Mouse (Mus musculus) heart, adult 2 months (tissue): ENCODE data around the gene Mgat5. TPM values are rescaled to one million over a fixed set of nuclear protein-coding genes. Genes with fewer than 3 reads are reported as not detected.

ENCODE experiments used
- DNase-seq, 2 experiments: peaks; one replicate each; pipeline ENCODE4 v3.0.0; 2021
- H3K27ac ChIP-seq: fragments of 200-600 bp; 2 replicates; pipeline ENCODE4 v1.8.1; 2022
- H3K27me3 ChIP-seq: fragments of 200-500 bp; 2 replicates; pipeline ENCODE4 v1.6.1; 2012; ENCODE audit warnings: mild to moderate bottlenecking, low read length, inconsistent platforms, mixed read lengths; ENCODE audit not compliant: control insufficient read depth, insufficient read depth
- H3K36me3 ChIP-seq: fragments of 200-500 bp; 2 replicates; pipeline ENCODE4 v1.6.1; 2012; ENCODE audit warnings: low read length, inconsistent platforms; ENCODE audit not compliant: control insufficient read depth, insufficient read depth
- H3K4me1 ChIP-seq: fragments of 200-500 bp; 2 replicates; pipeline ENCODE4 v1.6.1; 2011; ENCODE audit warnings: low read length; ENCODE audit not compliant: control insufficient read depth, insufficient read depth
- H3K4me3 ChIP-seq: fragments of 200-600 bp; 2 replicates; pipeline ENCODE4 v1.8.1; 2022
- H3K79me2 ChIP-seq: fragments of 200-500 bp; replicated peaks from 2 replicates; pipeline ENCODE4 v1.6.1; 2012; ENCODE audit warnings: mild to moderate bottlenecking, inconsistent platforms, low read length, moderate library complexity, mixed read lengths; ENCODE audit not compliant: control insufficient read depth, insufficient read depth
- H3K9ac ChIP-seq: fragments of 200-500 bp; 2 replicates; pipeline ENCODE4 v1.6.1; 2012; ENCODE audit warnings: low read depth, mild to moderate bottlenecking, control low read depth, inconsistent platforms, low read length, mixed read lengths
- CTCF ChIP-seq: fragments of 200-600 bp; IDR thresholded peaks from 2 replicates; pipeline ENCODE4 v1.8.1; 2022; ENCODE audit warnings: antibody characterized with exemption, mild to moderate bottlenecking, moderate library complexity
- EP300 ChIP-seq: fragments of 200-500 bp; IDR thresholded peaks from 2 replicates; pipeline ENCODE4 v1.6.1; 2011; ENCODE audit warnings: low read depth, low read length, control low read depth; ENCODE audit not compliant: insufficient read depth
- POLR2A ChIP-seq: fragments of 200-500 bp; IDR thresholded peaks from 2 replicates; pipeline ENCODE4 v1.6.1; 2011; ENCODE audit warnings: mild to moderate bottlenecking, low read depth, low read length, control low read depth; ENCODE audit not compliant: insufficient read depth
- WGBS: fragments of 180-500 bp; shearing (Covaris S2); methylation state at CpG from one replicate; pipeline ENCODE4 v1.1.7; 2018; 5-methylcytosine and 5-hydroxymethylcytosine counted together
- intact Hi-C: fragments of 180-260 bp; cut with DNase I; formaldehyde crosslinking; loops from one replicate; pipeline ENCODE4 v1.15.1; 2025
- polyA plus RNA-seq: library from polyadenylated mRNA; depleted of rRNA; stranded (reverse); fragments of >200 nt; gene quantifications from 2 replicates; pipeline ENCODE4 v1.2.3, GENCODE M21; 2012
- total RNA-seq, 2 experiments: library from RNA; stranded (reverse); gene quantifications; 2 replicates each; pipeline ENCODE4 v1.2.3; 2021

Gene Mgat5
- total and polyA plus RNA-seq, 3 experiments: 5.6 to 16.7 (median 13.6) TPM

DNA sequence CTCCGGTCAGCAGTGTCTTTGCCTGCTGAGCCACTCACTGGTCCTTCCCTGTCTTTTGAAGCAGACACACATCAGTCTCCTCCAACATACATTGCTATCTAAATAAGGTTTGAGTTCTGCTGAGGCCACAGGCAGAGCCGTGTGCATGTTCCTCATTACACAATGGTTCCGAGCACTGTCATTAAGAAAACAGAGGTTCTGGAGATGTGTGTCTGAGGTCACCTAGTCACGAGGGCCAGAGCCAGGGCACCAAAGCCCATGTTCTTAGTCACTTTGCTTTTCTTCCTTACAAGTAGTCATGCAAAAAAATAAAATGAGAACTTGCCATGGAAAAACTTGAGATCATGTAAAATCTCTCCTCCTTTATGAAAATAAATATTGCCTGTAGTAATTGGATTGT, 14.3 kb downstream of the Mgat5 start:
- H3K36me3 ChIP-seq: no peaks in the 10 kb centered on the region
- H3K79me2 ChIP-seq: no peaks in the 10 kb centered on the region; the same call in none of the 2 replicates
- H3K4me3 ChIP-seq: no peak overlapping the region
- no peak overlapping the region for H3K27ac ChIP-seq
- intact Hi-C loops: no loop called here
- 69% methylated on average over 4 of the region's 4 CpGs for WGBS
- no peak overlapping the region for H3K9ac ChIP-seq
- DNase-seq: no peak
- no peaks in the 10 kb centered on the region for H3K27me3 ChIP-seq
- no peaks in the 10 kb centered on the region; the same call in none of the 2 replicates for H3K4me1 ChIP-seq
- TF ChIP-seq EP300 (no peak), CTCF (no peak), POLR2A (no peak)

DNA sequence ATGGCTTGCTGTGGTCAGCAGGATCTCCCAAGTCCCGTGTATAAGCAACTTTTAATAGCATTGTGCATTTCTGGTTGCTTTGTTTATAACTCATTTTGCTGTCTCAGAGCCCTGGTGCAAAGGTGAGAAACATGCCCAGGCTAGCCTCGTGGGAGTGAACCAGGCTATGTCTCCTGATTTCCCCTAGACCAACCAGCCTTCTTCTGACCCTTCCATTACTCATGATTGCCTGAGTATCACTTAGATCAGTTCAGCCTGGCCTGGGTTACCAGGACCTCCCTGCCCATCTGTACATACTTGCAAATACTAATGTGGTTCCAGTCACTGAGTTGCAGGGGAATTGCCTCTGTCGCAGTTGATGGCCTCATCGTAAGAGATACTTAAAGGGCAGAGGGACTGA, 14.8 kb downstream of the Mgat5 start:
- Histone ChIP-seq H3K27ac (no peak overlapping the region), H3K9ac (no peak overlapping the region), H3K79me2 (no peaks in the 10 kb centered on the region; the same call in none of the 2 replicates), H3K36me3 (no peaks in the 10 kb centered on the region), H3K4me3 (no peak overlapping the region), H3K4me1 (peaks cover under 1% of the 10 kb centered on the region), H3K27me3 (no peaks in the 10 kb centered on the region)
- WGBS: 86% methylated on average over 4 of the region's 4 CpGs
- intact Hi-C loops: no loop called here
- DNase-seq: no peak
- TF ChIP-seq POLR2A: no peak
- no peak for TF ChIP-seq CTCF
- no peak for TF ChIP-seq EP300

DNA sequence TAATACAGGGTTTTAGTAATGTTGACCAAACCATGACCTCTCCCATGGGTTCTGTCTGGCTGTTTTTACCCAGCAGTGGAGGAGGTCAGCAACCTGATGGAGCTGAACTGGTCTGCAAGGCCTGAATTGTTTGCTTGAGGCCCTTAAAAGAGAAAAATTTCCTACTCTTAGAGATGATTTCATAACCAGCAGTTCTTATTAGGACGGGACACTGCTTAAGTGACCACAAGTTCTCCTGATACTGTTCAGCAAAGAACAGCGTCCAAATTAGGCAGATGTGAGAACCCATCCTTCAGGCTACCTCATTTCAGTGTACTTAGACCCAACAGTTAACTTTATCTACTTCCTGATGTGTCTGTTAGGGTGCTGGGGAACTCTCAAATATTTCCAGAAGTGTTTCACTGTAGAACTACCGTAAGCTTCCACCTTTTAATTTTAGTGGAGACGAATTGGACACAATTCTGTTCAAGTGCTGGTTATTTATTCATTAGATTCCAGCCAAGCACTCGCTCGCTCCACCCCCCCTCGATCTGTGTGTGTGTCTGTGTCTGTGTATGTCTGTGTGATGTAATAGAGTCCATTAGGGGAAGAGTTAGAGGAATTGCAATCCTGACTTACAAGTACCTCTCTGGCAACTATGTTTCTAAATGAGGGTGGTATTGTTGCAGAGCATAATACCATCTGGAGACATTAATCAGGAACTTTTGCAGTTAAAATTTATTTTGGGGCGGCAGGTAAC, 17.4 kb downstream of the Mgat5 start:
- DNase-seq: no peak
- Histone ChIP-seq H3K27ac (no peak overlapping the region), H3K79me2 (0 out of 2 replicates have a peak, but pooled peaks cover 2% of the 10 kb centered on the region), H3K9ac (no peak overlapping the region), H3K27me3 (no peaks in the 10 kb centered on the region), H3K36me3 (no peaks in the 10 kb centered on the region), H3K4me1 (peaks cover 3% of the 10 kb centered on the region; the same call in 1 of the 2 replicates), H3K4me3 (no peak overlapping the region)
- 84% methylated on average over 8 of the region's 8 CpGs for WGBS
- intact Hi-C loops: no loop called here
- TF ChIP-seq POLR2A (no peak), CTCF (no peak), EP300 (no peak)

DNA sequence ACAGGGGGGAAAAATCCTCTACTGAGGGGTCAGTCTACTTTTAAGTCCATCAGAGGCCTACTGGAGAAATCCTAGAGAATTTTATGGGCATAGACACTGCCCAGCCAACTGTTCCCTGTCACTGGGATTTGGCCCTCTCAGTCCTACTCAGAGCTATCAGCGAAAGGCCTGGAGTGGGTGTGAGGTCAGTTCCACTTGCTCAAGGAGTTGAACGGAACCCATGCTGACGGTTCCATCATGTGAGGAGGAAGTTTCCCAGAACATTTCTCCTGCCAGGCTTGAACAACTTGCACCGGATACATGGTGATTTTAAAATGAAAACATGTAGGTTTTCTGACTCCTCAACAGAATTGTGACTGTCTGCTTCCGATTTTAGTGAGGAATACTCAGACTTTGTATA, 20.2 kb downstream of the Mgat5 start:
- no peaks in the 10 kb centered on the region for H3K36me3 ChIP-seq

DNA sequence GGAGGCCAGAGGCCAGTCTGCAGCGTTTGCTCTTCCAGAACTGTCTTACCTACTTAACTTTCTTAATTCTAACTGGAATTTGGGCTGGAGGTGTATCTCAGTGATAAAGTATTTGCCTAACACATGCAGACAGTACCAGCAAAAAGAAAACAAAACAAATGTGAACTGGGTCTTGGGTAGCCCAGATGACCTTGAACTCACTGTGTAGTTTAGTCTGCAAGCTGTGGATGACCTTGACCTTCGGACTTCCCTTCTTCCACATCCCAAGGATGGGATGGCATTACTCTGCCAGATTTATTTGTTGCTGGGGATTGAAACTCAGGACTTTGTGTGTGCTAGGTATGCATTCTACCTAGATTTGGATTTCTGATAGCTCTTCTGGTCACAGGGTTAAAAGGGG, 24.2 kb downstream of the Mgat5 start:
- no peak for DNase-seq
- H3K9ac ChIP-seq: no peak overlapping the region
- intact Hi-C loops: no loop called here
- 95% methylated on average over 2 of the region's 2 CpGs for WGBS
- no peak overlapping the region for H3K27ac ChIP-seq
- H3K79me2 ChIP-seq: 0 out of 2 replicates have a peak, but pooled peaks cover 3% of the 10 kb centered on the region
- H3K27me3 ChIP-seq: no peaks in the 10 kb centered on the region
- no peaks in the 10 kb centered on the region for H3K36me3 ChIP-seq
- no peak for TF ChIP-seq CTCF
- TF ChIP-seq POLR2A: no peak
- TF ChIP-seq EP300: no peak
- H3K4me1 ChIP-seq: peaks cover 6% of the 10 kb centered on the region
- no peak overlapping the region for H3K4me3 ChIP-seq

More for the DNA sequence above, 20.2 kb downstream of the Mgat5 start:
- no peak overlapping the region for H3K27ac ChIP-seq
- TF ChIP-seq EP300 (no peak), CTCF (no peak), POLR2A (no peak)
- H3K4me1 ChIP-seq: peaks cover 3% of the 10 kb centered on the region; the same call in 1 of the 2 replicates
- DNase-seq: no peak
- H3K9ac ChIP-seq: no peak overlapping the region
- WGBS: 51% methylated on average over 5 of the region's 5 CpGs
- no peak overlapping the region for H3K4me3 ChIP-seq
- H3K27me3 ChIP-seq: no peaks in the 10 kb centered on the region
- 0 out of 2 replicates have a peak, but pooled peaks cover 2% of the 10 kb centered on the region for H3K79me2 ChIP-seq
- intact Hi-C loops: no loop called here

DNA sequence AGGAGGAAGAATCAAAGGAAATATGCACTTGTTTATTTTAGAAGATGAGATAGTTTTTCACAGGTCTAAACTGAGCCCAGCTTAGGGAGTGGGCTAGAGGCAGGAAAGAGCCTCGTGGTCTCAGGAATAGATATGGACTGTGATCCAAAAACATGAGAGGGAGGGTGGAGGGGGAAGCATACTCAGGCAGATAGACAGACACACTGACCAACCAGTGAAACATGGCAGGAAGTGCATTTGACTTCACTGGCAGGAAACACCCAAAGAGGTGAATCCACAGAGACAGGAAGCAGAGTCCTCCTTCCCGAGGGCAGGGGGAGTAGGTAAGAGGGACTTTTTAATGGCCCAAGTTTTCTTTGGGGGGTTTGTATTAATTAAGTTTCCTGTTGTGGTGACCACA, 25.7 kb downstream of the Mgat5 start:
- WGBS: 36% methylated on average over 2 of the region's 2 CpGs
- no peak overlapping the region for H3K9ac ChIP-seq
- H3K27ac ChIP-seq: no peak overlapping the region
- no peak overlapping the region for H3K4me3 ChIP-seq
- 0 out of 2 replicates have a peak, but pooled peaks cover 3% of the 10 kb centered on the region for H3K79me2 ChIP-seq
- peak in 1 of 2 experiments; percentile 11 for DNase-seq
- no peak for TF ChIP-seq CTCF
- TF ChIP-seq POLR2A: no peak
- intact Hi-C loops: no loop called here
- no peaks in the 10 kb centered on the region for H3K27me3 ChIP-seq
- H3K4me1 ChIP-seq: peaks cover 3% of the 10 kb centered on the region
- H3K36me3 ChIP-seq: no peaks in the 10 kb centered on the region
